Mouse (Mus musculus) testis, adult 2 months (tissue): Measurements from ENCODE around the gene Usf2. TPM values are rescaled to one million over a fixed set of nuclear protein-coding genes. Genes with fewer than 3 reads are reported as not detected.

Experiments
- H3K27ac ChIP-seq: fragments of 200-500 bp; 2 replicates; pipeline ENCODE4 v1.5.1; 2012; ENCODE audit warnings: low read depth, low read length; ENCODE audit not compliant: control insufficient read depth, insufficient read depth
- H3K27me3 ChIP-seq: fragments of 200-500 bp; 2 replicates; pipeline ENCODE4 v1.6.1; 2012; ENCODE audit warnings: mild to moderate bottlenecking, low read length, moderate library complexity; ENCODE audit not compliant: control insufficient read depth, insufficient read depth
- H3K36me3 ChIP-seq: fragments of 200-500 bp; 2 replicates; pipeline ENCODE4 v1.6.1; 2012; ENCODE audit warnings: mild to moderate bottlenecking, low read length; ENCODE audit not compliant: control insufficient read depth, insufficient read depth
- H3K4me1 ChIP-seq: fragments of 200-500 bp; 2 replicates; pipeline ENCODE4 v1.6.1; 2012; ENCODE audit warnings: low read length; ENCODE audit not compliant: control insufficient read depth, insufficient read depth
- H3K4me3 ChIP-seq: fragments of 200-500 bp; 2 replicates; pipeline ENCODE4 v1.5.1; 2012; ENCODE audit warnings: low read depth, mild to moderate bottlenecking, low read length, moderate library complexity, mixed read lengths; ENCODE audit not compliant: control insufficient read depth
- CTCF ChIP-seq: fragments of 200-500 bp; IDR thresholded peaks from 2 replicates; pipeline ENCODE4 v1.5.1; 2012; ENCODE audit warnings: low read depth, mild to moderate bottlenecking, inconsistent platforms, low read length, moderate library complexity; ENCODE audit not compliant: control insufficient read depth, insufficient read depth, insufficient replicate concordance
- POLR2A ChIP-seq: fragments of 200-500 bp; IDR thresholded peaks from 2 replicates; pipeline ENCODE4 v1.6.1; 2012; ENCODE audit warnings: low read depth, mild to moderate bottlenecking, inconsistent platforms, low read length, moderate library complexity; ENCODE audit not compliant: control insufficient read depth
- polyA plus RNA-seq: library from polyadenylated mRNA; depleted of rRNA; stranded (reverse); fragments of >200 nt; gene quantifications from 2 replicates; pipeline ENCODE4 v1.2.3, GENCODE M21; 2012

Gene Usf2
- polyA plus RNA-seq, 1 experiment = 27.0 TPM

DNA sequence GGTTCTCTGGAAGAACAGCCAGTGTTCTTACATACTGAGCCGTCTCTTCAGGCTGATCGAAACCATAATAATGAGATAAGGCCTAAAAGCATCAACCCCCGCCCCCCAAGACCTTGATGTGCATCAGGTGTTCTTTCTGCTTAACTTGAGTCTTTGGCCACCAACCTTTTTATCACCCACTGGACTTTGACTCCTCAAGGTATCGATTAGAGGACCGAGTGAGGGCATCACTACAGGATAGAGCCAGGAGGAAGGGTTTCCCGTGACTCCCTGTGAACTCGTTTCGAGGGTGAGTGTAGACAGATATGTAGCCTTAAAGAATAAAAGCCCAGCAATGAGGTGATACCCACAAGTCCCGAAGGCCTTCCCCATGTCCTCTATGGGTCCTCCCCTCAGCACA is 28.8 kb upstream of the Usf2 start:
- no peak overlapping the region for H3K4me3 ChIP-seq
- no peak for TF ChIP-seq POLR2A
- TF ChIP-seq CTCF = no peak
- no peaks in the 10 kb centered on the region for H3K27me3 ChIP-seq
- no peaks in the 10 kb centered on the region; the same call in 1 of the 2 replicates for H3K4me1 ChIP-seq
- no peaks in the 10 kb centered on the region for H3K36me3 ChIP-seq
- H3K27ac ChIP-seq = no peak overlapping the region

DNA sequence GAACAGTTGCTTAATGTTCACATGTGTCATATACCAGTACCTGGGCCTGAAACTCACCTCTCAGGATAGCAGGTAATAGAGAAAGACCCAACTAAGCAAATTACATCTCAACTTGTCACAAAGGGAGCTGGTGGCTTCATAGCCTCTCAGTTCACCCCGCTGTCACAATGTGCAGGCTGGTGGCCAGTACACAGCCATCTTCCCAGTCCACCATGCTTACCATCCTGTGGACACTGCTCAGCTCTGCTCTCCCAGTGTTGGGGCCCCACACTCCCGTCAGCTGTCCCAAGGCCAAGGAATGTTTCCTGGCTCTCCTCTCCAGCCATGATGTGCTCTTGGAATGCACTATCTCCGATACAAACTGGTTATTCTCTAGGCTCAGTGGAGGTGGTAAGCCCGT is 25.1 kb upstream of the Usf2 start:
- TF ChIP-seq POLR2A (peak; percentile 90; the same call in 1 of the 2 replicates), CTCF (no peak)
- Histone ChIP-seq H3K4me3 (peak overlapping the region; percentile 87), H3K36me3 (no peaks in the 10 kb centered on the region), H3K27ac (peak overlapping the region; percentile 73), H3K27me3 (no peaks in the 10 kb centered on the region), H3K4me1 (no peaks in the 10 kb centered on the region; the same call in 1 of the 2 replicates)

DNA sequence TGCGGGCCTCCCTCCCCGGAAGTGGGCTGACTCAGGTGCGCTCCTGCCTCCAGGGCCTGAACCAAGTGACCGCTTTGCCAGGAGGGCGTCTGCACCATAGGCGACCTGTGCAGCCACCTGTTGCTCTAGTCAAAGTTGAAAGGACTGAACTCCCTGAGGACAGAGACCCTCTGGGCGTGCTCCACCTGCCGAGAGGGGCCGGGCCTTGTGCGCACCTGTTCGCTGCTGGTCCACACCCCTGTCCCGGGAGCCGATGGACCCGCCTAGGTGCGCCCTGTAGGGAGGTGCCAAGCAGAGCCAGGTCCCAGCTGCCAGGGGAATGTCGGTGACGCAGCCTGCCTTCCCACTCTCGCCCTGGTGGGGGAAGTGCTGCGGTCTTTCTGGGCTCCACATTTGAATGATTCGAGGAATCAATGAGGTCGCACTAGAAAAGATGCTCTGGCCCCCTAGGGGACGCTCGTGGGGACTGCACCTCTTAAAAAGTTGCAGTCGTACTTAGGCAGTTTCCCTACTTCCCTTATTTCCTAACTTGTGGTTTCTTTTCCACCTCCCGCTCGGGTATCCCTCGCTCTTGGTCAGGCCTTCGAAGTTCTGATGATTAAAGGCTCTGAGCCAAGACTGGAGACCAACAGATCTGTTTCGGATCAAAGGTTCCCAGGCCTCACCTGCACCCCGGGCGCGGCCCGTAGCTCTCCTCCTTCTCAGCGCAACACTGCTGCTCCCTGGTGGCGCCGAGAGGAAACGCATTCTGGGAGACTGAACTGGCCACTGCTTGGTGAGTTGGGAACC is 17.1 kb upstream of the Usf2 start, which contains the start of gene Fam187b:
TSS of gene Fam187b (plus strand) at position 290 of the 789 bp plus-strand sequence.
- Histone ChIP-seq H3K27ac (peak within 1 kb of the TSS; percentile 71), H3K36me3 (no peaks in the 10 kb centered on the region)

DNA sequence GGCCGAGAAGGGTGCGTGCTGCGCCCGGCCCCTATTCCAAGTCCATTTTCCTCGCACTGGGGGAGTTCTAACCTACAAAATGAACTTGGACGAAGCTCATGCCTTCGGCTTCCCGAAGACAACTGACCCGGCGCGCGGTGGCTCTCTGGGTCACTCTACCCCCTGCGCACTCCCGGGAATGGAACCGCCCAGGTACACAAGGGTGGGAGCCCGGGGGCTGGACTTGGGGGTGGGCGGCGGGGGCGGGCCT is 16.6 kb upstream of the Usf2 start, which contains the start of gene Lsr:
TSS of gene Lsr (minus strand) at position 214 of the 250 bp plus-strand sequence.
- no peaks in the 10 kb centered on the region for H3K27me3 ChIP-seq
- no peaks in the 10 kb centered on the region for H3K36me3 ChIP-seq
- TF ChIP-seq CTCF (no peak), POLR2A (peak; percentile 25; the same call in 1 of the 2 replicates)
- peak within 1 kb of the TSS; percentile 83 for H3K4me3 ChIP-seq
- H3K4me1 ChIP-seq = peaks cover 18% of the 10 kb centered on the region
- H3K27ac ChIP-seq = peak within 1 kb of the TSS; percentile 71

More for the DNA sequence above, 17.1 kb upstream of the Usf2 start, which contains the start of gene Fam187b:
- Histone ChIP-seq H3K27me3 (no peaks in the 10 kb centered on the region), H3K4me1 (peaks cover 16% of the 10 kb centered on the region), H3K4me3 (peak within 1 kb of the TSS; percentile 83)
- TF ChIP-seq POLR2A = no peak
- peak; percentile 86 for TF ChIP-seq CTCF

DNA sequence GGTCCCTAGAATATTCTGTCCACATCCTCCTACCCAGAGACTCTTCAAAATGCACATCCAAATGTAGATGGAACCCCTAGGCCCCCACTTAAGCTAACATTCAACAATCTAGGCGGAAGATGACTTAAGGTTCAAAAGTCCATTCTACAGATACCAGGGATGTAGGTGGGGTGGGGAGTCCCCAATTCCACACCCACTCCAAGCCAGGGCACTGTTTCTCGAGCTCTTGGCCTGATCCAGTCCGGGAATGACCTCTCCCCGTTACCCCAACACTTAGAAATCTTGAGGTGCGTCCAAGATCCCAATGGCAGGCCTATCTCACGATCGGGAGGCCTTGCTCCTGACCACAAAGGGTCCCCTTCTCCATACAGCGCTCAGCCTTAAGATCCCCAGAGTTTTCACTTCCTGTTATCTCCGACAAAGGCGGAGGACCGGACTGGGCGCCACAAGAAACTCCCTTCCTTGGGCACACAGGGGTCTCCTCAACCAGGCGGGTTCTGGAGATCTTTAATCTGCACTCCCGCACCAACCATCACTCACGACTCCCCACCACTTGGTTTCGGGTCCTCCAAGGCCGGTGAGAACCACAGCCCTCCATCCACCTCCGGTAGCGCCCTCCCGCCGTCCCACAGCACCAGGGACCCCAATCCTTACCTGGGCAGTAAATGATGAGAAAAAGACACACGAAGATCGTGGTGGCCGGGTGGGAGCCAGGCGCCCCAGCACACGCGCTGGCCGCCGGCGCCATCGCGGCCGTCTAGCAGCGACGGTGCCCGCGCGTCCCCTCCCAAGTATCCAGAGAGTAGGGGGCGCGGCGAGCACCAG is 16.0 kb upstream of the Usf2 start:
- no peaks in the 10 kb centered on the region for H3K36me3 ChIP-seq
- TF ChIP-seq CTCF (no peak), POLR2A (no peak)
- H3K27ac ChIP-seq = 0 out of 2 replicates have a peak overlapping the region, but pooled peaks have one; percentile 3
- H3K27me3 ChIP-seq = no peaks in the 10 kb centered on the region
- H3K4me1 ChIP-seq = peaks cover 18% of the 10 kb centered on the region
- H3K4me3 ChIP-seq = peak overlapping the region; percentile 73

DNA sequence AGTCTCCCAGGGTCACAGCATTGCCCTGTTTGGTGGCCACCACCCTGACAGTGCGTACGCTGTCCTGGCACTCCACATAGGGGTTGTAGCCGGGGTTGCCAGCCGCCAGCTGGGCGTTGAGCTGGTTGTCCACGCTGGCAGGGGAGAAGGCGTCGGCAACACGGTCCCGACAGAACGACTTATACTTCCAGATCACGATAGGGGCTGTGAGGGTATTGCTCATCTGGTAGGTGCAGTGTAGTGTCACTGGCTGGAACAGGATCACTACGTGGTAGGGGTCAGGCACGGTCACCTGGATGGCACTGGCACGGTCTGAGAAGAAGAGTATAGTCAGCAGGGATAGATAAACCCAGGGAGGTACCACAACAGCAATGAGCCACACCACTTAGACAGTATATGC is 15.3 kb upstream of the Usf2 start:
- Histone ChIP-seq H3K27me3 (no peaks in the 10 kb centered on the region), H3K27ac (peak overlapping the region; percentile 2; the same call in 1 of the 2 replicates), H3K4me1 (peaks cover 18% of the 10 kb centered on the region), H3K36me3 (no peaks in the 10 kb centered on the region), H3K4me3 (peak overlapping the region; percentile 73; the same call in 1 of the 2 replicates)
- TF ChIP-seq POLR2A = no peak
- TF ChIP-seq CTCF = no peak

DNA sequence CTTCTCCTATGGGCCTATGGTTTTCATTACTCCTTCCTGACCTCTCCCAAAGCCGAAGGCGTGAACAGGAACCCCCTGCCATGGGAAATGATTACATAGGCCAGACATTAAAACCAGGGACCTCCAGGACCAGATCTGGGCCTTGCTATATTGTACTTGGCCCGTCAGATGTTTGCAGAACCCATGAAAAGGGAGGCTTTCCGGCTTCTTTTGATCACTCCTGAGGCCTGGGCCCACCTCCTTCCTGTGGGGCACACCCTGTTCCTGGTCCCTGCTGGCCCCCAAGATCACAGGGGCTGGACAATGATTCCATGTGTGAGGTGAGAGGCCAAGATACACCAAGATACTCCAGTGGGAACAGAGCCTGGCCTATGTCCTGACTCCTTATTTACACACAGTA is 12.6 kb upstream of the Usf2 start:
- Histone ChIP-seq H3K4me1 (peaks cover 18% of the 10 kb centered on the region), H3K27me3 (no peaks in the 10 kb centered on the region), H3K27ac (peak overlapping the region; percentile 70), H3K4me3 (no peak overlapping the region), H3K36me3 (no peaks in the 10 kb centered on the region)
- TF ChIP-seq POLR2A (no peak), CTCF (no peak)
